Mouse (Mus musculus): ENCODE data around the gene Olfr1564. TPM values are rescaled to one million over a fixed set of nuclear protein-coding genes. Genes with fewer than 3 reads are reported as not detected.
"Not testable (repeated sequence)": the region's sequence is repeated elsewhere in the genome, so short reads cannot be mapped to it uniquely, and the experiment has no call there.

Olfr1564 gene
- total RNA-seq (2021): under 1 TPM; 0.12 to 0.19 TPM

GRCm38 (mm10) chr17:33221590-33221989, at the start of gene Olfr1564:
TSS of gene Olfr1564 (minus strand) at chr17:33221690.
- no peak for DNase-seq
- intact Hi-C loops (cut with DNase I): no loop called here

- intact Hi-C loops (cut with DNase I): loop anchor here (10.0 kb wide), 1 partner anchor 56 kb away; no protein-coding TSS in a partner anchor
- no peak for DNase-seq
Observed at GRCm38 (mm10) chr17:33268907-33269306, 47.4 kb upstream of the Olfr1564 start.

GRCm38 (mm10) chr17:33264376-33264775, 42.9 kb upstream of the Olfr1564 start, which contains the start of gene Olfr63:
TSS of gene Olfr63 (plus strand) at chr17:33264676.
- no peak for DNase-seq
- intact Hi-C loops (cut with DNase I): loop anchor here (10.0 kb wide), 1 partner anchor 60 kb away; no protein-coding TSS in a partner anchor

- intact Hi-C loops (cut with DNase I); DNase-seq: not testable (repeated sequence)
Observed at GRCm38 (mm10) chr17:33255319-33255657, 33.8 kb upstream of the Olfr1564 start.

GRCm38 (mm10) chr17:33254530-33255318, 33.2 kb upstream of the Olfr1564 start, which contains the start of gene Zfp955a:
TSS of gene Zfp955a (minus strand) at chr17:33255145.
- DNase-seq; intact Hi-C loops (cut with DNase I): not testable (repeated sequence)

DNA sequence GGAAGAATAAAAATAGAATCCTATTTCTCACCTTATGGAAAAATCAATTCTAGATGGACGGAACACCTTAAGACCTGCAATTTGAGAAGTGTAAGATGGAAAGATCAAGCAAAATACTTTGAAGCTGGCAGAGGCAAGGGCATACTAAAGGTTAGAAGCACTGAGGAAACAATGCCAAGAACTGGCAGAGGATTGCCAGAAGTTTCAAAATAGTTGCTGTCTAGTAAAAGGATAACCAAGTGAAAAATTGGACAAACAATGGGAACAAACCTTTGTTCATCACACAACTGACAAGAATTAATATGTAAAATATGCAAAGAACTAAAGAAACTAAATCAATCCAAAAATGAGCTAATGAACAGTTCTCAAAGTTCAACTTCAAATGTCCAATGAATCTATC, 15.2 kb upstream of the Olfr1564 start:
- DNase-seq; intact Hi-C loops (cut with DNase I): not testable (repeated sequence)

- intact Hi-C loops (cut with DNase I): not testable (repeated sequence)
Observed at GRCm38 (mm10) chr17:33191002-33191401, 30.5 kb downstream of the Olfr1564 start, which contains the start of gene Olfr239. TSS of gene Olfr239 (plus strand) at chr17:33191302.

DNA sequence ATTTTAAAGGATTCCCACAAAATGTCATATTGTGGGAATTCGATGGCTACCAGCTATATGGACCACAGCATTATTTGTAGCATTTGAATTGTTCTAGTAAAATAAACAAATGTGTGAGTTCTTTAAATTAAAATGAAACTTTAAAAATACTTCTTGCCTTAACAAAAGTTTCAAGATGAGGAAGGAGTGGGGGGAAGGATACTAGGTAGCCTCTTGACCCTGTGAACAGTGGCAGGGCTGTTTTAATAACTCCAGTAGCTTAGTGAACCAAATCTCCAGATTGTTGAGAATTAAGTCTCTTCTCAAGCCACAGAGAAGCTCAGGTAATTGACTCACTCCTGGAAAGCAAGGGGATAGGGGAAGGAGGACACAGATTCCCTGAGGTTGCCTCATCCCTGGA, 53.3 kb downstream of the Olfr1564 start, which contains the start of gene Olfr55:
TSS of gene Olfr55 (plus strand) at position 301 of the 400 bp plus-strand sequence.
- intact Hi-C loops (cut with DNase I); DNase-seq: not testable (repeated sequence)

More at GRCm38 (mm10) chr17:33191002-33191401, 30.5 kb downstream of the Olfr1564 start, which contains the start of gene Olfr239:
- not testable (repeated sequence) for DNase-seq

Other genes with a start within 250 kb of the Olfr1564 start
- 1 to 10 TPM; 7.9 to 8.5 TPM for gene Zfp952, start 228.6 kb downstream of the Olfr1564 start, total RNA-seq (2021)
- gene Zfp763, start 188.3 kb downstream of the Olfr1564 start, total RNA-seq (2021): 1 to 10 TPM; 6.2 to 6.4 TPM
- gene 4921501E09Rik, start 153.6 kb downstream of the Olfr1564 start, total RNA-seq (2021): not detected
- gene Zfp563, start 132.4 kb downstream of the Olfr1564 start, total RNA-seq (2021): 1 to 10 TPM; 5.8 to 8.2 TPM
- gene Morc2b, start 82.0 kb downstream of the Olfr1564 start, total RNA-seq (2021): not detected
- not detected for gene Olfr55, start 53.2 kb downstream of the Olfr1564 start, total RNA-seq (2021)
- not detected for gene Olfr239, start 30.4 kb downstream of the Olfr1564 start, total RNA-seq (2021)
- 10 to 100 TPM; 11.5 to 12.1 TPM for gene Zfp955a, start 33.5 kb upstream of the Olfr1564 start, total RNA-seq (2021)
- not detected for gene Olfr63, start 43.0 kb upstream of the Olfr1564 start, total RNA-seq (2021)
- gene Zfp955b, start 67.9 kb upstream of the Olfr1564 start, total RNA-seq (2021): 10 to 100 TPM; 14.4 to 15.5 TPM
- gene Zfp81, start 137.2 kb upstream of the Olfr1564 start, total RNA-seq (2021): 10 to 100 TPM in 1 of 2 experiments, 1 to 10 TPM in 1; 7.6 to 10.0 TPM
- 1 to 10 TPM; 6.6 to 6.8 TPM for gene Zfp101, start 173.0 kb upstream of the Olfr1564 start, total RNA-seq (2021)
- gene Actl9, start 211.2 kb upstream of the Olfr1564 start, total RNA-seq (2021): not detected

Measured in heart, postnatal 10 days (tissue).